Mouse (Mus musculus): ENCODE data around the gene Tmc6. TPM values are rescaled to one million over a fixed set of nuclear protein-coding genes. Genes with fewer than 3 reads are reported as not detected.

The Tmc6 gene
- polyA plus RNA-seq, 1 experiment from 2014 or later: 24.7 TPM

DNA sequence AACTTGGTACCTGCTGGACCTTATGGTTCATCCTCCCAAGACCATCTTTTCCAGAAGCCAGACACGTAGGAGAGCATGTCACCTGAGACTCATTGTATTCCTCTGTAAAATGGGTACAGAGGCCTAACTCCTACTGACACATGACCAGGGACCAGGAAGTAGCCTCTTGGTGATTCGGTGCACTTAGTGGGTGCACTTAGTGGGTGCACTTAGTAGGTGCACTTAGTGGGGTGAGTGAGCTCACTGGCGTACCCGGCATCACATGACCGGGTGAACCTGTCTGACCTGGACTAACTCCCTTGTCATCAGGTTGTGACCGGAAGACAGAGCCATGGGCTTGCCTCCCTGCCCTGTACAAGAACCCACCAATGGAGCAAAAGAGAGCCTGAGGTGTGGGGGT, 24.8 kb upstream of the Tmc6 start:
- Histone ChIP-seq H3K36me3 (no peaks in the 10 kb centered on the region), H3K4me1 (peaks cover 22% of the 10 kb centered on the region), H3K9me3 (no peaks in the 10 kb centered on the region), H3K27me3 (no peaks in the 10 kb centered on the region), H3K4me3 (no peak overlapping the region), H3K27ac (no peak overlapping the region), H3K4me2 (no peak overlapping the region), H3K9ac (no peak overlapping the region)
- ATAC-seq (ENCODE audit: borderline replicate concordance, extremely low read depth, low FRiP score, low TSS enrichment): no peak
- 90% methylated on average over 6 of the region's 6 CpGs for WGBS

GRCm38 (mm10) chr11:117803166-117803688, 21.2 kb upstream of the Tmc6 start:
- WGBS: 81% methylated on average over 3 of the region's 3 CpGs
- no peak for ATAC-seq (ENCODE audit: borderline replicate concordance, extremely low read depth, low FRiP score, low TSS enrichment)

GRCm38 (mm10) chr11:117801650-117802049, 19.7 kb upstream of the Tmc6 start:
- WGBS: 59% methylated on average over 7 of the region's 7 CpGs
- 0 out of 2 replicates have a peak, but pooled peaks cover 8% of the 10 kb centered on the region for H3K4me1 ChIP-seq
- no peak overlapping the region for H3K27ac ChIP-seq

More at GRCm38 (mm10) chr11:117803166-117803688, 21.2 kb upstream of the Tmc6 start:
- Histone ChIP-seq H3K9me3 (no peaks in the 10 kb centered on the region), H3K4me1 (0 out of 2 replicates have a peak, but pooled peaks cover 2% of the 10 kb centered on the region), H3K9ac (no peak overlapping the region), H3K4me2 (no peak overlapping the region), H3K27ac (no peak overlapping the region), H3K4me3 (no peak overlapping the region), H3K36me3 (no peaks in the 10 kb centered on the region), H3K27me3 (no peaks in the 10 kb centered on the region)

GRCm38 (mm10) chr11:117800038-117800437, 18.0 kb upstream of the Tmc6 start:
- Histone ChIP-seq H3K4me2 (no peak overlapping the region), H3K4me3 (no peak overlapping the region), H3K27ac (no peak overlapping the region), H3K36me3 (no peaks in the 10 kb centered on the region), H3K9ac (no peak overlapping the region), H3K27me3 (no peaks in the 10 kb centered on the region), H3K4me1 (0 out of 2 replicates have a peak, but pooled peaks cover 8% of the 10 kb centered on the region), H3K9me3 (no peaks in the 10 kb centered on the region)
- WGBS: 84% methylated on average over 7 of the region's 7 CpGs
- no peak for ATAC-seq (ENCODE audit: borderline replicate concordance, extremely low read depth, low FRiP score, low TSS enrichment)

More at GRCm38 (mm10) chr11:117801650-117802049, 19.7 kb upstream of the Tmc6 start:
- Histone ChIP-seq H3K4me2 (no peak overlapping the region), H3K27me3 (no peaks in the 10 kb centered on the region), H3K9ac (no peak overlapping the region), H3K4me3 (no peak overlapping the region), H3K36me3 (no peaks in the 10 kb centered on the region), H3K9me3 (no peaks in the 10 kb centered on the region)
- ATAC-seq (ENCODE audit: borderline replicate concordance, extremely low read depth, low FRiP score, low TSS enrichment): no peak

- H3K4me2 ChIP-seq: no peak overlapping the region
- H3K4me1 ChIP-seq: 0 out of 2 replicates have a peak, but pooled peaks cover 8% of the 10 kb centered on the region
- H3K27me3 ChIP-seq: no peaks in the 10 kb centered on the region
- H3K9me3 ChIP-seq: no peaks in the 10 kb centered on the region
- H3K36me3 ChIP-seq: no peaks in the 10 kb centered on the region
- 0 out of 2 replicates have a peak overlapping the region, but pooled peaks have one; percentile 29 for H3K27ac ChIP-seq
- H3K4me3 ChIP-seq: no peak overlapping the region
- WGBS: 59% methylated on average over 5 of the region's 5 CpGs
- no peak overlapping the region for H3K9ac ChIP-seq
- ATAC-seq (ENCODE audit: borderline replicate concordance, extremely low read depth, low FRiP score, low TSS enrichment): no peak
These were observed 17.2 kb upstream of the Tmc6 start for GRCm38 (mm10) chr11:117799174-117799573.

DNA sequence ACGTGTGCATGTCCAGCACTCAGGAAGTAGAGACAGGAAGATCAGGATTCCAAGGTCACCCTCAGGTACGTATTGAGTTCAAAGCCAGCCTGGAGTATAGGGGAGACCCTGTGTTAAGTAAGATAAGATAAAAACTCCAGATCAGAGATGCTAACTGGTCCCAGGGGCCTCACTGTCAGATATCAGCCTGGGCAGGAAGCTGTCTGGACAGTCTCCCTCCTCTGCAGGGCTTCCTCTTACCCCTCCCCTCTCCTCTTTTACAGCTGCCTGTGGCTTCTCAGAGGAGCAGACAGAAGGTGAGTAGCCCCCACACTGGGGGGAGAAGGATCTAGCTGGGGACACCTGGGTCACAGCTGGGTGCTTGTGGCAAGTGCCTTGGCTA, 16.2 kb upstream of the Tmc6 start:
- no peaks in the 10 kb centered on the region for H3K36me3 ChIP-seq
- no peak overlapping the region for H3K9ac ChIP-seq
- peaks cover 9% of the 10 kb centered on the region; the same call in 1 of the 2 replicates for H3K4me1 ChIP-seq
- ATAC-seq (ENCODE audit: borderline replicate concordance, extremely low read depth, low FRiP score, low TSS enrichment): no peak
- no peak overlapping the region for H3K4me2 ChIP-seq
- H3K27me3 ChIP-seq: no peaks in the 10 kb centered on the region
- 11% methylated on average over 2 of the region's 2 CpGs for WGBS
- no peaks in the 10 kb centered on the region for H3K9me3 ChIP-seq
- no peak overlapping the region for H3K4me3 ChIP-seq
- H3K27ac ChIP-seq: no peak overlapping the region

DNA sequence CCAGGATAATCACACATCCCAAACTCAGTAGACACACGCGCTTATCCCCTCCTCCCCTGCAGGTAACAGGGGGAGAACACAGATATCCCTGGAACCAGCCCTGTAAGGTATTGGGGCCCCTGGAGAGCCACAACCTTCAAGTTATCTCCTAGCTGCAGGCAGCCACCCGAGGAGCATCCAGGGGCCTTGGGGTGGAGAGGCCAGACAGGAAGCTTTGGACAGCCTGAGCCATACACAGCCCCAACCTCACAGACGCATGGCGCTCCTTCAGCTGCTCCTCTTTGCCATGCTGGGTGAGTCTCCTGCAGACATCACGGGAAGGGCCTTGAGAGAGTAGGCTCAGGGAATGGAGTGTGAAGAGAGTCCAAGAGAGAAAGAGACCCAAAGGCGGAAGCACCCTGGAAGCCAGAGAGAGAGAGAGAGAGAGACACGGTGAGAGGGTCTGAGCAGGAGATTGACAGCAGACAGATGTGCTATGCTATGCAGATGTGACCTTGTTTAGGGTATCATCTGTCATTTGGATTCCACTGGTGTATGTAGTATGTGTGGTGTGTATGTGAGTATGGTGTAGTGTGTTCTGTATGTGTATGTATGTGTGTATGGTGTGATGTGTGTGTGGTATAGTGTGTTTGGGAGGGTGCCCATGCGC, 15.6 kb upstream of the Tmc6 start, which contains the start of gene 6030468B19Rik:
6030468B19Rik (plus strand) TSS at position 150 of the 649 bp plus-strand sequence.
- no peak within 1 kb of the TSS for H3K27ac ChIP-seq
- no peak within 1 kb of the TSS for H3K4me2 ChIP-seq
- no peak within 1 kb of the TSS for H3K4me3 ChIP-seq
- no peaks in the 10 kb centered on the region for H3K27me3 ChIP-seq
- WGBS: 41% methylated on average over 9 of the region's 9 CpGs
- no peaks in the 10 kb centered on the region for H3K9me3 ChIP-seq
- ATAC-seq (ENCODE audit: borderline replicate concordance, extremely low read depth, low FRiP score, low TSS enrichment): peak; percentile 68; the same call in 1 of the 2 replicates
- no peak within 1 kb of the TSS for H3K9ac ChIP-seq
- H3K4me1 ChIP-seq: peaks cover 13% of the 10 kb centered on the region
- no peaks in the 10 kb centered on the region for H3K36me3 ChIP-seq

- Histone ChIP-seq H3K4me2 (no peak overlapping the region), H3K9ac (no peak overlapping the region), H3K4me3 (no peak overlapping the region), H3K27me3 (no peaks in the 10 kb centered on the region), H3K36me3 (no peaks in the 10 kb centered on the region), H3K9me3 (no peaks in the 10 kb centered on the region), H3K27ac (no peak overlapping the region), H3K4me1 (peaks cover 19% of the 10 kb centered on the region)
- 34% methylated on average over 5 of the region's 5 CpGs for WGBS
- no peak for ATAC-seq (ENCODE audit: borderline replicate concordance, extremely low read depth, low FRiP score, low TSS enrichment)
These were observed 15.0 kb upstream of the Tmc6 start for GRCm38 (mm10) chr11:117796954-117797353.

- no peak overlapping the region for H3K27ac ChIP-seq
- 45% methylated on average over 4 of the region's 4 CpGs for WGBS
- peaks cover 28% of the 10 kb centered on the region for H3K4me1 ChIP-seq
- H3K36me3 ChIP-seq: no peaks in the 10 kb centered on the region
- H3K9me3 ChIP-seq: no peaks in the 10 kb centered on the region
- ATAC-seq (ENCODE audit: borderline replicate concordance, extremely low read depth, low FRiP score, low TSS enrichment): no peak
- no peak overlapping the region for H3K4me3 ChIP-seq
- H3K27me3 ChIP-seq: no peaks in the 10 kb centered on the region
- no peak overlapping the region for H3K9ac ChIP-seq
- no peak overlapping the region for H3K4me2 ChIP-seq
These were observed 12.1 kb upstream of the Tmc6 start for GRCm38 (mm10) chr11:117794035-117794551.

GRCm38 (mm10) chr11:117792281-117792888, 10.4 kb upstream of the Tmc6 start:
- ATAC-seq (ENCODE audit: borderline replicate concordance, extremely low read depth, low FRiP score, low TSS enrichment): peak; percentile 71
- Histone ChIP-seq H3K4me1 (peaks cover 20% of the 10 kb centered on the region), H3K36me3 (no peaks in the 10 kb centered on the region), H3K9me3 (no peaks in the 10 kb centered on the region), H3K4me3 (peak overlapping the region; percentile 24), H3K9ac (peak overlapping the region; percentile 24; the same call in 1 of the 2 replicates), H3K27me3 (no peaks in the 10 kb centered on the region), H3K27ac (no peak overlapping the region), H3K4me2 (peak overlapping the region; percentile 57)
- WGBS: 7% methylated on average over 22 of the region's 22 CpGs

- H3K4me2 ChIP-seq: no peak overlapping the region
- ATAC-seq (ENCODE audit: borderline replicate concordance, extremely low read depth, low FRiP score, low TSS enrichment): no peak
- no peak overlapping the region for H3K4me3 ChIP-seq
- WGBS: 83% methylated on average over 9 of the region's 9 CpGs
- no peaks in the 10 kb centered on the region for H3K27me3 ChIP-seq
- no peaks in the 10 kb centered on the region for H3K36me3 ChIP-seq
- peaks cover 20% of the 10 kb centered on the region for H3K4me1 ChIP-seq
- no peak overlapping the region for H3K27ac ChIP-seq
- no peak overlapping the region for H3K9ac ChIP-seq
- no peaks in the 10 kb centered on the region for H3K9me3 ChIP-seq
These were observed 9.4 kb upstream of the Tmc6 start for GRCm38 (mm10) chr11:117791441-117791761.

All from lung, embryonic 15.5 days (tissue).